Mouse (Mus musculus) layer of hippocampus, adult 11-12 months (tissue): ENCODE measurements around the gene Zswim4.

Experiments used
- DNase-seq: peaks from one replicate; pipeline ENCODE4 v3.0.0; 2022; ENCODE audit warnings: low spot score

Zswim4 gene

DNA sequence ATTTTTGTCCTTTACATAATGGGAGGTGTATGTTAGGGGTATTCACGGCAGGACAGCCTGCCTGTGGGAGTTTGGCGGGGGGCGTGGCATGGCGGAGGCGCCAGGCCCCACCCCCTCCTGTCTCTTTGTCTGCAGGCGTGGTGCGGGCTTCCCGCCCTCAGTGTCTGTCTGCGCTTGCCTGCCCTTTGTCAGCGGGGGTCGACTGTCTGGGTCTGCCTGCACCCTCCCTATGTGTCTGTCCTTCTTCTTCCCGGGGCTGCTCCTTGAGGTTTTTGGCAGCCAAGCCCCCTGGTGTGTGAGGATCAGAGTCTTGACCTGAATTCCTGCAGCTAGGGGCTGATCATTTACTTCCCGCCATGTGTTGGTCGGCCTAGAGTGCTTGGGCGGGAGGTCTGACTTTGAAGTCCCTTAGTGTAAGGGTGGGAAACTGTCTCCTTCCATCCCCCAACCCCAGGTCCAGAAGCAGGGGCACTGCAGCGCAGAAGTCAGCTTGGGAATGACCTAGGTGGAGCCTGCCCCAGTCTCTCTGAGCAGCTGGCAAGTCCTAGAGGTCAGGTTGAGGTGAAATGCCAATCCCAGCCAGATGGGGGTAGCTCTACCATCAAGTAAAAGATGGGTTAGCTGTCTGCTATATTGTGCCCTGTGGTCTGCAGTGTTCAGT lies 56.2 kb downstream of the Zswim4 start:
- DNase-seq: no peak

DNA sequence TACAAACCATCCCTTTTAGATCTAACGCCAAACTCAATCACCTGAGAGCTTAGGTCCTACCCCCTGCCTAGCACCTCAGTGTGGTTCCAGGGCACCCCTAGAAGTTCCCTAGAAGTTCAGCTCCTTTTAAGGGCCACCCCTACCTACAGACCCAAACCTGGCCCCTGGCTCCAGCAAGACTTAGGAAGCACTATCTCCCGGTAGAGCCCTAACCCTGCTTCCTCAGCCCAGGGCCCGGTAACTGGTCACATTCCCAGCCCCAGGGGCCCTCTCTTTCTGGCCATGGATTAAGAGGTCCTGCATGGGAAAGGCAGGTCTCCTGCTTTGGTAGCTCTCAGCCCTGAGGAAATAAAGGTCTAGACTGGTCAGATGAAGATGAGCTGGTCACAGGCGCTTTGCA lies 56.9 kb downstream of the Zswim4 start:
- DNase-seq: no peak

DNA sequence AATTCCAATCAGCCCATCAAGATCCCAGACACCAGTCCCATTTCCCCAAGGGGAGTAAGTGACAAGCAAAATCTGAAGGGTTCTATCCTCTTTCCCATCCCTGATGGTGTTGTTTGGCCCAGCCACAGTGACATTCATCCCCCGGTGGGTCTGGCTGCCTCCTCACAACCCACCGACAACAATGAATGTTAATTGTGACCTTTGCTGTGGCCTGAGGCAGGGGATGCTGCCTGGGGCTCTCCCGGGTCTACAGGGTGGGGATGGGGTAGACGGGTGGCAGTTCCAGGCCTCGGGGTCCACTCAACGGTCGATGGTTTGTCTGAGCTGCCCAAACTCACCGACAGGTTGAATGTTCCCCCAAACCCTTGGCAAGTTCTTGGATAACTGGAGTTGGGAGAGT lies 58.3 kb downstream of the Zswim4 start:
- no peak for DNase-seq

DNA sequence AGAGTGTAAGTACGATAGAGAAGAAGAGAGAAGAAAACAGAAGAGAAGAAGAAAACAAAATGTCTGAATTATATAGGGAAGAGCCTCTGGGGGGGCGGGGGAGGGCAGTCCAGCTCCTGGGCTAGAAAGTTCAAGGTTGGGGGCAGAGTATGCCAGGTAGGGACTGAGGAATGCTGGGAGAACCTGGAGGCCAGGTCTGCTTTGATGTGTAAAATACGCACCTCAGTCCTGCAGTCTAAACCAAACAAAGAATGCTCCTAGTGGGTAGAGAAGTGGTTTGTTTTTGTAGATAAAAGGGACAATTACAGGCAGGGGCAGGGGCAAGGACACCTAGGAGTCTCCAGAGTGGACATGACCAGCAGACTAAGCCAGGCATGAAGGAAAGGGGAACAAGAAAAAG lies 59.5 kb downstream of the Zswim4 start:
- no peak for DNase-seq

DNA sequence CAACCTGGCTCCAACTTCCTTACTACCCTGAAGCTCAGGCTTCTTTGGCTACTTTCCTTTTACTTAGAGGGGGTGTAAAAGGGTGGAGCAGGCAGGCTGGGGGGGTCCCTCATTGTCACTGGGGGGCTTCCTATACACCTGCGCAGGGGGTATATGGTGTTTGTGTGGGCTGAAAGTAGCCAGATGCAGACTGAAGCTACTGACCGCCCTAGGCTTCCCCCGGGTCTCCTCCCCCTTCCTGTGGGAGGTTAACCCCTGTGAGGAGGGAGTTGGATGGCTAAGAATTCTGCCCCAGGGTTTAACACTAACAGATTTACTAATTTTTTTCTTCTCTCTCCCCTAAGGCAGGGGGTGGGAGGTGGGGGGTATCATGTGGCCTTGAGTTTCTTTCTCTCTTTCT lies 60.3 kb downstream of the Zswim4 start:
- no peak for DNase-seq

DNA sequence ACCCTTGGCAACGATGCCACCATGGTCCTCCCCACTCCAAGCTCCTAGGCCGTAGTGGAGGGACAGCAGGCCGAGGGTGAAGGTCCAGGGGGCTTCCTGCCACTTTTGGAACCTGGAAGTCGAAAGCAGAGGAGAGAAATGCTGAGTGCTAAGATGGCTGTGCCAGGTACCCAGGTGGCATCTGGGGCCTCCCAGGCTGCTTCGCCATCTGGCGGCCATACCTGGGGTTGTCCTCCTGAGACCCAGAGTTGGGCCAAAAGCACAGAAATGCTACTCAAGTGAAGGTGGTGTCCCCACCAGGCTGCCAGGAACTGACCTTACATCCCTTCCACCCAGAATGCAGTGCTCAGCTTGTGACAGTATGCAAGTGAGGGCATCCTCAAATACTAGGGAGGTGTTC lies 63.0 kb downstream of the Zswim4 start:
- no peak for DNase-seq

DNA sequence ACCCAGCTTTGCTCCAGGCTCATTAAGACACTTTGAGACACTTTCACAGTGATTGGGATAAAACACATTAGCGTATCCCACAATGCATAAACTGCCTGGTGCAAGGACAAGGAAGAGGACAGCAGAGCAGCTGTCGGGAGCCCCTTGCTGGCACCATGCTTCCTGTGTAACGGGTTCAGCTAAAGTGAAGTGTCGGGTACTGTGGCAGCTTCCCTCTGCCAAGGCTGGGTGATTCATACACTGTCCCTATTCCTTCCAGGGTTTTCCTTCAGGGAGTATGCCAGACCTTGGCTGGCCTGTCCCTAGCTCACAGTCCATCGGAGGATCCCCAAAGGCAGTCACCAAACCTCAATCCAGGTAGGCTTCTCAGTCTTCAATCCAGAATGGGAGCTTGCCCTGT lies 66.8 kb downstream of the Zswim4 start:
- no peak for DNase-seq

DNA sequence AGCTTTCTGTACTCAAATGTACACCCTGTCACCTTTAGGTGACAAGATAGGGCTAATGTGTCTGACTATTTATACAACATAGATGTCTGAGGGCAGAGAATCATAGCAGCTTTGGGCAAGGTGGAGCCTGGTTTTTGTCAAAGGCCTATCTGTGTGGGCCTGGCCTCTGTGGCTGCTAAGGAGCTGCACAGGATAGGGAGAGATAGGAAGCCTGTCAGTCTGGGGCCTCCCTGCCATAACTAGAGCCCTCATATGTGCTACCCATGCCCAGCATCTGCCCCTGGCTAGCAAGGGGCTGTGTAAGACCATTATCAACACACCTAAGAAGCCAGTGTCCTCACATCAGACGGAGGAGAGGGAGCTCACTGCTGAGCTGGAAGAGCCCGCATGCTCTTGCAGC lies 69.2 kb downstream of the Zswim4 start:
- no peak for DNase-seq
